ENCODE assay signal across 21 mouse cellular contexts in the genomic region with DNA sequence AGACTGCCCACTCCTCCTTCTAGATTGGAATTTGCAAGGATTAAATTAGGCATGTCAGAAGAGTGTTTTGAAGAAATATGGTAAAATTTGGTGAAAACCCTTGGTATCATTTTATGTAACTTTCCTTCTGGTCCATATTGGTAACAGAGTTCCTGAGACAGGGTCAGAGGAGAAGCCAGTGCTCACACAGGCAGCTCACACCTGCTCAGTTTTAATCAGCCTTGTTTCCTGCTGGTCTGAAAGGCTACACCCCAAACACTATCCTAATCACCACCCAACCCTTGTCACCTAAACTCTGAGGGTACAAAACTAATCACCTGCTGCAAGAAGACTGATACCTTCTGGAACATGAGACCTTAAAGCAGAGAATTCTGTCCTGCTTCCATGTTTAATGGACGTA.
"Had no signal": no experiment of that assay in that cellular context is flagged by ENCODE, and none has a peak within 500 bp of the region (broad histone marks: within the 10 kb centered on the region; RNA-seq: fewer than 3 reads in every experiment).

No protein-coding gene starts in this region.

- H3K27me3 ChIP-seq: liver, embryonic 15.5 days; lung, embryonic 15.5 days; midbrain, embryonic 12.5 days; neural tube, embryonic 13.5 days; neural tube, embryonic 15.5 days had no signal

- H3K9me3 ChIP-seq: liver, embryonic 15.5 days; lung, embryonic 15.5 days; midbrain, embryonic 10.5 days; midbrain, embryonic 12.5 days; neural tube, embryonic 13.5 days; neural tube, embryonic 15.5 days had no signal

- H3K4me2 ChIP-seq: liver, embryonic 15.5 days; lung, embryonic 15.5 days; midbrain, embryonic 12.5 days; neural tube, embryonic 13.5 days; neural tube, embryonic 15.5 days had no signal

- H3K4me3 ChIP-seq: liver, embryonic 15.5 days; lung, embryonic 15.5 days; midbrain, embryonic 10.5 days; midbrain, embryonic 12.5 days; myocyte; neural tube, embryonic 13.5 days; neural tube, embryonic 15.5 days had no signal

- H3K4me1 ChIP-seq: liver, embryonic 15.5 days; lung, embryonic 15.5 days; neural tube, embryonic 13.5 days had no signal

- DNase-seq: liver, postnatal 0 days; lung, adult 2 months; lung, postnatal 4 days; midbrain, embryonic 14.5 days; retina, postnatal 1 day; right cerebral cortex, adult 18-20 months; right cerebral cortex, postnatal 25 days; right cerebral cortex, postnatal 4 days; spleen, adult 18-20 months; thymus, adult 18-20 months; thymus, postnatal 14 days; thymus, postnatal 36 days had no signal

- H3K36me3 ChIP-seq: liver, embryonic 15.5 days; lung, embryonic 15.5 days; midbrain, embryonic 10.5 days; midbrain, embryonic 12.5 days; neural tube, embryonic 13.5 days; neural tube, embryonic 15.5 days had no signal

- H3K27ac ChIP-seq: liver, embryonic 15.5 days; lung, embryonic 15.5 days; midbrain, embryonic 10.5 days; midbrain, embryonic 12.5 days; neural tube, embryonic 13.5 days; neural tube, embryonic 15.5 days had no signal

- H3K9ac ChIP-seq: liver, embryonic 15.5 days; liver, postnatal 0 days; lung, embryonic 15.5 days; midbrain, embryonic 12.5 days; neural tube, embryonic 13.5 days; neural tube, embryonic 15.5 days had no signal

- ATAC-seq: liver, postnatal 0 days; lung, postnatal 0 days; midbrain, embryonic 16.5 days had no signal
